Mouse (Mus musculus) E14TG2a.4 (cell line): ENCODE data around the gene BC049352.

ENCODE experiments used
- CTCF ChIP-seq: conservative IDR thresholded peaks from 2 replicates; pipeline ENCODE4 v1.5.1; 2014; ENCODE audit warnings: low read length
- NANOG ChIP-seq: IDR thresholded peaks from 2 replicates; pipeline ENCODE4 v1.6.1; 2014; ENCODE audit warnings: borderline replicate concordance, low read length, mixed read lengths

DNA sequence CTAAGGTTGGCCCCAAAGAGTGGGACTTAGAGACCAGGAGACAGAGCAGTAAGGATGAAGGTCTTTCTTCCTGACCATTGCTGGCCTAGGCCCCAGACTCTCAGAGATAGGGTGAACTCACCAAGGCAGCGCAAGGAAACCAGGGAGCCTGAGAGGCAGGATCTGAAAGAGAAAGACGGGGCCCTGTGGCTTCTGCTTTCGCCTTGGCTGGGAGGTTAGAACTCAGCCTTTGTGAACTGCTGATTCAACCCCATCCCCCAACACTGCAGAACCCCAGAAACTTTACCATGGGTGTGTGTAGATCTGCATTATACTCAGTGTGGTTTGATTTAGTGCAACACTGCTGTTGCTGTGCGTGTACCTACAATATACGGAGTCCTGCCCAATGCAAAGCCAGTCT, 2.5 kb upstream of the BC049352 start:
- TF ChIP-seq CTCF, result no peak
- no peak for TF ChIP-seq NANOG
